In the genomic region with DNA sequence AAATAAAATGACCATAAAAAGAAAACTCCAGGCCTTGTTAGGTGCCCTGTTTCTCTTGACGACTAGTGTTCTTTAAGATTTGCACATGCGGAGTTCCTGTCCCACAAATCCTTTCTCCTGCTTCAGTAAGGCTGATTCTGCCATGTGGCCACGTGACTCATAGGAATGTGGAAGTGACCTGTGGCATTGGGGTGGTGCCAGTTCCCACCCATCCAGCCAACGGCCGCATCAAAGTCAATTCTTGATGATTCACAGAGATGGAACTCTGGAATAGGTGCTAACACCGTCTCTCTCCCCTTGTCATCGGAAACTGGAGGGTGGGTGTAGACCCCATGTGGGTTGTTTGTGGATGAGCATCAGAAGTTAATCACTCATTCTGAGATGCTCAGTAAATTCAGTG, we compare ENCODE assay signal across 30 mouse cellular contexts. TPM values are rescaled to one million over a fixed set of nuclear protein-coding genes. Genes with fewer than 3 reads are reported as not detected.
"Had no signal": no experiment of that assay in that cellular context is flagged by ENCODE, and none has a peak within 500 bp of the region (broad histone marks: within the 10 kb centered on the region; RNA-seq: fewer than 3 reads in every experiment).

No protein-coding gene starts in this region.

- ATAC-seq: liver, embryonic 12.5 days; midbrain, embryonic 15.5 days had no signal

- H3K27ac ChIP-seq: limb, embryonic 10.5 days; limb, embryonic 13.5 days; liver, embryonic 12.5 days; liver, embryonic 15.5 days; lung, embryonic 15.5 days; midbrain, embryonic 15.5 days; neural tube, embryonic 13.5 days had no signal

- H3K9ac ChIP-seq: limb, embryonic 13.5 days; liver, embryonic 12.5 days; liver, embryonic 15.5 days; lung, embryonic 15.5 days; midbrain, embryonic 15.5 days; neural tube, embryonic 13.5 days had no signal

- DNase-seq: kidney, adult 8-10 months; kidney, postnatal 14 days; kidney, postnatal 4 days; liver; lung, adult 18-20 months; lung, postnatal 10 days; lung, postnatal 36 days; retina, postnatal 1 day; right cerebral cortex, postnatal 25 days; thymus, adult 2 months; thymus, postnatal 14 days; thymus, postnatal 4 days had no signal

- H3K9me3 ChIP-seq: limb, embryonic 10.5 days; limb, embryonic 13.5 days; liver, embryonic 12.5 days; liver, embryonic 15.5 days; lung, embryonic 15.5 days; midbrain, embryonic 15.5 days; neural tube, embryonic 13.5 days had no signal

- H3K4me3 ChIP-seq: limb, embryonic 10.5 days; limb, embryonic 13.5 days; liver, embryonic 12.5 days; liver, embryonic 15.5 days; lung, embryonic 15.5 days; midbrain, embryonic 15.5 days; neural tube, embryonic 13.5 days had no signal

- H3K4me1 ChIP-seq: limb, embryonic 10.5 days; limb, embryonic 13.5 days; liver, embryonic 12.5 days; liver, embryonic 15.5 days; lung, embryonic 15.5 days; midbrain, embryonic 15.5 days had no signal

- H3K27me3 ChIP-seq: limb, embryonic 13.5 days; liver, embryonic 12.5 days; liver, embryonic 15.5 days; lung, embryonic 15.5 days; midbrain, embryonic 15.5 days; neural tube, embryonic 13.5 days had no signal

- H3K36me3 ChIP-seq: limb, embryonic 10.5 days; limb, embryonic 13.5 days; liver, embryonic 12.5 days; liver, embryonic 15.5 days; lung, embryonic 15.5 days; midbrain, embryonic 15.5 days; neural tube, embryonic 13.5 days had no signal

- H3K4me2 ChIP-seq: limb, embryonic 13.5 days; liver, embryonic 12.5 days; liver, embryonic 15.5 days; lung, embryonic 15.5 days; midbrain, embryonic 11.5 days; midbrain, embryonic 15.5 days; neural tube, embryonic 13.5 days had no signal

RNA-seq across cellular contexts. Expression of a gene that starts 39.7 kb away (rescaled TPM):
- total RNA-seq: layer of hippocampus, adult 18-20 months; layer of hippocampus, postnatal 14 days; left cerebral cortex, postnatal 25 days; megakaryocyte-erythroid progenitor cell, adult 5-6 weeks; neutrophil, adult 5-6 weeks had no signal
- polyA plus RNA-seq: kidney, embryonic 16.5 days; limb, embryonic 10.5 days; limb, embryonic 13.5 days; liver, embryonic 12.5 days; liver, embryonic 15.5 days; lung, embryonic 15.5 days; midbrain, embryonic 11.5 days; midbrain, embryonic 15.5 days; neural tube, embryonic 13.5 days; small intestine, adult 2 months; spleen, adult 2 months; stomach, embryonic 16.5 days; testis, adult 2 months; thymus, adult 2 months had no signal
